Mouse (Mus musculus) adipocyte (in vitro differentiated cells): ENCODE measurements around the gene Rbp7.
"Not testable (repeated sequence)": the region's sequence is repeated elsewhere in the genome, so short reads cannot be mapped to it uniquely, and the experiment has no call there.

Experiments used
- DNase-seq: peaks from one replicate; pipeline ENCODE4 v3.0.0-alpha.2; 2016; ENCODE audit warnings: low spot score

Gene Rbp7

GRCm38 (mm10) chr4:149454879-149455278, at the start of gene Rbp7:
Gene Rbp7, minus strand, starts transcription at chr4:149454978.
- DNase-seq = no peak

GRCm38 (mm10) chr4:149504363-149504762, 49.6 kb upstream of the Rbp7 start:
- no peak for DNase-seq

GRCm38 (mm10) chr4:149499790-149500189, 45.0 kb upstream of the Rbp7 start:
- DNase-seq = peak; percentile 68

GRCm38 (mm10) chr4:149498901-149499300, 44.1 kb upstream of the Rbp7 start:
- DNase-seq = no peak

- no peak for DNase-seq
These were observed 41.8 kb upstream of the Rbp7 start for GRCm38 (mm10) chr4:149496612-149497011.

- DNase-seq = no peak
These were observed 36.4 kb upstream of the Rbp7 start for GRCm38 (mm10) chr4:149491151-149491550.

- no peak for DNase-seq
These were observed 34.9 kb upstream of the Rbp7 start for GRCm38 (mm10) chr4:149489415-149490240.

GRCm38 (mm10) chr4:149487729-149488128, 33.0 kb upstream of the Rbp7 start:
- DNase-seq = no peak

GRCm38 (mm10) chr4:149485825-149486206, 31.0 kb upstream of the Rbp7 start:
- peak; percentile 67 for DNase-seq

- DNase-seq = peak; percentile 94
These were observed 30.5 kb upstream of the Rbp7 start, which contains the start of the genes Nmnat1 and Lzic for GRCm38 (mm10) chr4:149485053-149485824. Gene Nmnat1, minus strand, starts transcription at chr4:149485202. Gene Lzic, plus strand, starts transcription at chr4:149485229.

- peak; percentile 89 for DNase-seq
These were observed 29.8 kb upstream of the Rbp7 start for GRCm38 (mm10) chr4:149484566-149484965.

GRCm38 (mm10) chr4:149477078-149477477, 22.3 kb upstream of the Rbp7 start, which contains the start of gene Tmem274:
Gene Tmem274, plus strand, starts transcription at chr4:149477378.
- no peak for DNase-seq

- DNase-seq = no peak
These were observed 20.3 kb upstream of the Rbp7 start for GRCm38 (mm10) chr4:149475096-149475495.

- DNase-seq = no peak
These were observed 14.8 kb upstream of the Rbp7 start for GRCm38 (mm10) chr4:149469557-149469956.

GRCm38 (mm10) chr4:149463435-149463950, 8.7 kb upstream of the Rbp7 start:
- no peak for DNase-seq

GRCm38 (mm10) chr4:149462305-149462971, 7.7 kb upstream of the Rbp7 start:
- no peak for DNase-seq

GRCm38 (mm10) chr4:149461579-149462304, 7.0 kb upstream of the Rbp7 start:
- peak; percentile 47 for DNase-seq

GRCm38 (mm10) chr4:149460475-149460874, 5.7 kb upstream of the Rbp7 start:
- not testable (repeated sequence) for DNase-seq

- no peak for DNase-seq
These were observed 4.6 kb upstream of the Rbp7 start for GRCm38 (mm10) chr4:149459425-149459824.

GRCm38 (mm10) chr4:149458526-149458925, 3.7 kb upstream of the Rbp7 start:
- no peak for DNase-seq

GRCm38 (mm10) chr4:149457831-149458430, 3.2 kb upstream of the Rbp7 start:
- DNase-seq = peak; percentile 90
